Mouse (Mus musculus): ENCODE data around the gene Peg3. TPM values are rescaled to one million over a fixed set of nuclear protein-coding genes. Genes with fewer than 3 reads are reported as not detected.

Gene Peg3
- polyA plus RNA-seq, 1 experiment, result not detected

DNA sequence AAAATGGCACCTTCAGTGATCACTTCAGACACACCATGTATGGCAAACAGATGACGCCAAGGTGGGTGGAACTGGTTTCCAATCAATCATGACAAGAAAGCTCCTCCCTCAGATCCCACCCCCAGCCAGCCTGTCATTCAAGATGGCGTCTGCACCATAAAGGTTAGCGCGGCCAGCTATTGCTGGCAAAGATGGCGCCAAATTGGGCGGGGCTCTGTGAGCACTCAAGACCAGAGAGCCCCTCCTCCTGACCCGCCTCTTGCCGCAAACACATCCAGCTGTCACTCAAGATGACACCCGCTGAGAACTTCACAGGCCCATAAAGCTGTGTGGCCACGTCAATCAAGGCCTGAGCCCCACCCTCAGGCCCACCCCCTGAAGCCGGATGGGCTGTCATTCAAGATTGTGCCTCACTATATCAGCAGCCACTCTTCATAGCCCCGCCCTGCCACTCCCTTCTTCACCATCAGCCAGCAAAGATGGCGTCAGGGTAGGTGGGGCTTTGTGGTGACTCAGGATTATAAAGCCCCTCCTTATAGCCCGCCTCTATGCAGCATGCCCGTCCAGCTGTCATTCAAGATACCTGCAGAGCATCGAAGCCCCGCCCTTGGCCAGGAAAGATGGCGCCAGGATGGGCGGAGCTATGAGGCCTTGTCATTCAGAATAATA lies 1.8 kb downstream of the Peg3 start:
- Histone ChIP-seq H3K9me3 (peaks cover 57% of the 10 kb centered on the region), H3K27me3 (replicated peaks) (peaks cover 19% of the 10 kb centered on the region), H3K4me3 (replicated peaks) (peak overlapping the region; percentile 89), H3K4me1 (peaks cover 15% of the 10 kb centered on the region), H3K36me3 (replicated peaks; ENCODE audit: low read length) (no peaks in the 10 kb centered on the region)
- TF ChIP-seq GATA1 (IDR thresholded peaks at IDR 0.05; ENCODE audit: borderline replicate concordance, low read length) (no peak), FLI1 (IDR thresholded peaks at IDR 0.05; ENCODE audit: low read length) (no peak)

DNA sequence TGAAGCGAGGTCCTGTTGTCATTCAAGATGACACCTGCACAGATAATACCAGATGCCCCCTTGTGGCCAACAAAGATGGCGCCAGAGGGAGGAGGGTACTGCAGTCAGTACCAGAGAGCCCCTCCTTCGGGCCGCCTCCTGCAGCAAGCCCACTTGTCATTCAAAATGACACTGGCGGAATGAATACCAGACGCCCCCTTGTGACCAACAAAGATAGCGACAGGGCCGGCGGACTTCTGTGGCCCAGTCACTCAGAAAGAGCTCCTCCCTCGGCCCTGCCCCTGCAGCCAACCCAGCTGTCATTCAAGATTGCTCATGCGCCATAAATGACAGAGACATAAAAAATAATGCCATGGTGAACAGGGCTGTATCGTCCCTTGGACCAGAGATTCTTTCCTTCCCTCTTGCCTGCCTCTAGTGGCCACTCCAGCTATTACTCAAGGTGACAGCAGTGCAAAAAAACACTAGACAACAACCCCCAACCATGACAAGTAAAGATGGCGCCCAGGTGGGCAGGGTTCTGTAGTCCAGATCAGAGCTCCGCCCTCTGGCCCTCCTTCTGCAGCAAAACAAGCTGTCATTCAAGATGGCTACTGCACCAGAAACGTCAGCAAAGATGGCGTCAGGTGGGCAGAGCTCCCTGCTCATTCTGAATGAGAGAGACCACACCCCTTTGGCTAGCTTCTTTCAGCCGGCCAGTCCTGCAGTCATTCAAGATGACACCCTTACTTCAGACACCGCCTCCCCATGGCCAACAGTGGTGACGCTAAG lies 2.7 kb downstream of the Peg3 start:
- Histone ChIP-seq H3K36me3 (replicated peaks; ENCODE audit: low read length) (no peaks in the 10 kb centered on the region), H3K9me3 (peaks cover 55% of the 10 kb centered on the region), H3K4me3 (replicated peaks) (peak overlapping the region; percentile 57), H3K4me1 (peaks cover 15% of the 10 kb centered on the region), H3K27me3 (replicated peaks) (peaks cover 19% of the 10 kb centered on the region)
- no peak for TF ChIP-seq GATA1 (IDR thresholded peaks at IDR 0.05; ENCODE audit: borderline replicate concordance, low read length)
- no peak for TF ChIP-seq FLI1 (IDR thresholded peaks at IDR 0.05; ENCODE audit: low read length)

DNA sequence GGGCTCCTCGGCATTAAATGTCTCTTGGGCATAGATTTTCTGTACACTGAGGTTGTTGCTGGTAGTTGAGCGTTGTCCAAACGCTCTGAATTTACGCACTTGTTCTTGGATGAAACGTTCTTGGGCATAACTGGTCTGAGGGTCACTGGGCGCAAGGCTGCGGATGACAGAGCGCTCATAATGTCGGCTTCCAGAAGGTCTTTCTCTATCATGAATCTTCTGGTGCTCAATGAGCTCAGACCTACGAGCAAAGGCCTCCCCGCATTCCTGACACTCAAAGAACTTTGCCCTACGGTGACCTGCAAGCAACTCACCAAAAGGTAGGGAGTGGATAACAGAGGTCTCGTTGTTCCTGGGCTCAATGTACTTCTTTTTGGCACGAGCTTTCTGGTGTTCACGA lies 20.8 kb downstream of the Peg3 start:
- Histone ChIP-seq H3K9me3 (peaks cover 53% of the 10 kb centered on the region), H3K36me3 (replicated peaks; ENCODE audit: low read length) (no peaks in the 10 kb centered on the region), H3K27me3 (replicated peaks) (no peaks in the 10 kb centered on the region), H3K4me1 (no peaks in the 10 kb centered on the region), H3K4me3 (replicated peaks) (no peak overlapping the region)
- TF ChIP-seq FLI1 (IDR thresholded peaks at IDR 0.05; ENCODE audit: low read length), result no peak
- no peak for TF ChIP-seq GATA1 (IDR thresholded peaks at IDR 0.05; ENCODE audit: borderline replicate concordance, low read length)

GRCm38 (mm10) chr7:6708451-6709180 lies 21.6 kb downstream of the Peg3 start:
- Histone ChIP-seq H3K4me3 (replicated peaks) (no peak overlapping the region), H3K36me3 (replicated peaks; ENCODE audit: low read length) (no peaks in the 10 kb centered on the region), H3K27me3 (replicated peaks) (no peaks in the 10 kb centered on the region), H3K9me3 (peaks cover 53% of the 10 kb centered on the region), H3K4me1 (no peaks in the 10 kb centered on the region)
- no peak for TF ChIP-seq FLI1 (IDR thresholded peaks at IDR 0.05; ENCODE audit: low read length)
- TF ChIP-seq GATA1 (IDR thresholded peaks at IDR 0.05; ENCODE audit: borderline replicate concordance, low read length), result no peak

DNA sequence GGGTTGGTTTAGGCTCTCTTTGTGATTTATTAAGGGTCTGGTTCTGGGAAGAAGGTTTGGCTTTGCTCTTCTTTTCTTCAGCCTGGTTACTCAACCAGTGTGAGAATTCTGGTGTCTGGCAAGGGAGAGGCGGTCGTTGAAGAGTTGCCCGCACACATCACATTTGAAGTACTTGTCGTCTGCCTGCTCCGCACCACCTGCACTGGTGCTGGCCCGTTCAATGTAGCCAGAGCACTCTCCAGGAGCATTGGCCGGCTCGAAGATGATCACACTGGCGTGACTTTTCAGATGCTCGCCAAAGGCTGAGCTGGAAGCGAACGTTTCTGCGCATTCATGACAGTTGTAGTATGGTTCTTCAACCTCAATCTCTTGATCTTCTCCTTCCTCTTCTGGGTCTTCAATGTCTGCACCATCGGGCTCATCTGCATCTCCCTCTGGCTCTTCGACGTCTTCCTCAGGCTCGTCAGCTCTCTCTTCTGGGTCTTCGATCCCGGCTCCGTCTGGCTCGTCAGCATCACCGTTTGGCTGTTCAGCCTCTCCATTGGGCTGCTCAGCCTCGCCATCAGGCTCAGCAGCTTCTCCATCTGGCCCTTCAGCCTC lies 22.7 kb downstream of the Peg3 start:
- Histone ChIP-seq H3K9me3 (peaks cover 49% of the 10 kb centered on the region), H3K27me3 (replicated peaks) (no peaks in the 10 kb centered on the region), H3K4me3 (replicated peaks) (no peak overlapping the region), H3K36me3 (replicated peaks; ENCODE audit: low read length) (no peaks in the 10 kb centered on the region), H3K4me1 (no peaks in the 10 kb centered on the region)
- no peak for TF ChIP-seq GATA1 (IDR thresholded peaks at IDR 0.05; ENCODE audit: borderline replicate concordance, low read length)
- no peak for TF ChIP-seq FLI1 (IDR thresholded peaks at IDR 0.05; ENCODE audit: low read length)

- Histone ChIP-seq H3K27me3 (replicated peaks) (no peaks in the 10 kb centered on the region), H3K36me3 (replicated peaks; ENCODE audit: low read length) (no peaks in the 10 kb centered on the region), H3K4me1 (no peaks in the 10 kb centered on the region), H3K9me3 (peaks cover 28% of the 10 kb centered on the region), H3K4me3 (replicated peaks) (no peak overlapping the region)
- TF ChIP-seq GATA1 (IDR thresholded peaks at IDR 0.05; ENCODE audit: borderline replicate concordance, low read length) (no peak), FLI1 (IDR thresholded peaks at IDR 0.05; ENCODE audit: low read length) (no peak)
Observed at GRCm38 (mm10) chr7:6699230-6699629, 31.0 kb downstream of the Peg3 start.

GRCm38 (mm10) chr7:6696241-6697045 lies 33.8 kb downstream of the Peg3 start, which contains the start of gene Zim1:
Gene Zim1 (minus strand): TSS chr7:6696450.
- H3K27me3 ChIP-seq (replicated peaks), result no peaks in the 10 kb centered on the region
- peaks cover 35% of the 10 kb centered on the region for H3K9me3 ChIP-seq
- H3K36me3 ChIP-seq (replicated peaks; ENCODE audit: low read length), result no peaks in the 10 kb centered on the region
- peak within 1 kb of the TSS; percentile 25 for H3K4me3 ChIP-seq (replicated peaks)
- no peaks in the 10 kb centered on the region for H3K4me1 ChIP-seq
- TF ChIP-seq FLI1 (IDR thresholded peaks at IDR 0.05; ENCODE audit: low read length) (no peak), GATA1 (IDR thresholded peaks at IDR 0.05; ENCODE audit: borderline replicate concordance, low read length) (no peak)

DNA sequence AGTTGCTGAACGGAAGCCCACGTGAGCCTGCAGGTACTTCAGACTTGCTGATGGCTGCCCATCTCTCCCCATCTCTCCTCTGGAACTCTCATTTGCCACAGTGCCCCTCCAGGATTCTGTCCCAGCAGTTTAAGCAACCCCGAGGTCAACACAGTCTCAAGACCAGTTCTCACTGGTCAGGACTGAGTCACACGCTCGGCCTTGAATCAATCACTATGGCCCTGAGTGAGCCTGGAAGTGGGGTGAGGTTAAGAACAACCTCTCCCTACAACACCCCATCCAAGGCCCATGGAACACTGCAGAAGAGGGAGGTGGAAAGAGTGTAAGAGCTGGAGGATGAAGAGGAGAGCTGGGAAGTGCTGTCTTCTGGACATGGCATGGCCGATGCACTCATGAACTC lies 44.7 kb downstream of the Peg3 start:
- no peak overlapping the region for H3K4me3 ChIP-seq (replicated peaks)
- H3K36me3 ChIP-seq (replicated peaks; ENCODE audit: low read length), result no peaks in the 10 kb centered on the region
- H3K9me3 ChIP-seq, result peaks cover 30% of the 10 kb centered on the region
- H3K27me3 ChIP-seq (replicated peaks), result no peaks in the 10 kb centered on the region
- TF ChIP-seq FLI1 (IDR thresholded peaks at IDR 0.05; ENCODE audit: low read length), result no peak
- no peak for TF ChIP-seq GATA1 (IDR thresholded peaks at IDR 0.05; ENCODE audit: borderline replicate concordance, low read length)
- H3K4me1 ChIP-seq, result no peaks in the 10 kb centered on the region

DNA sequence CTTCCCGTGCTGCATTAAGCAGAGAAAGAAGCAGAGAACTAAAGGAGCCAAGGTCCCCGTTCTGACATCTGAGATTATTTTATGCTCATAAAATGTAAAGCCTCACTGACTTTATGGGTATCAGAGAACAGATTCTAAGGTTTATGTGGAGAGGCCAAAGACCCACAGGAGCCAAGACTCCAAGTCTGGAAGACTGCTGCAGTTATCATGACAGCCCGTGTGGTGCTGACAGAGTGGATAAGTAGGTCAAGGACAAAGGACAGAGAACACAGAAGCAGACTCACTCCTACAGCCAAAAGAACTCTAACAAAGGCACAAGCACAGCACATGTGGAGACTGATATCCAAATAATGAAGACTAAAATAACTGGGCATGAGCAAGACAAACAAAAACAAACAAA lies 63.5 kb downstream of the Peg3 start:
- Histone ChIP-seq H3K4me1 (no peaks in the 10 kb centered on the region), H3K27me3 (replicated peaks) (no peaks in the 10 kb centered on the region), H3K9me3 (peaks cover 35% of the 10 kb centered on the region), H3K36me3 (replicated peaks; ENCODE audit: low read length) (no peaks in the 10 kb centered on the region), H3K4me3 (replicated peaks) (no peak overlapping the region)
- TF ChIP-seq GATA1 (IDR thresholded peaks at IDR 0.05; ENCODE audit: borderline replicate concordance, low read length) (no peak), FLI1 (IDR thresholded peaks at IDR 0.05; ENCODE audit: low read length) (no peak)

Measured in megakaryocyte, embryonic 14.5 days (primary cell).